Mouse (Mus musculus): ENCODE data around the gene Upp2.

- TF ChIP-seq POLR2A (IDR thresholded peaks at IDR 0.05; ENCODE audit: extremely low read depth, insufficient read depth, low read length) (no peak), CTCF (IDR thresholded peaks at IDR 0.05; ENCODE audit: extremely low read depth, insufficient read depth, low read length) (no peak)
Measured at GRCm38 (mm10) chr2:58589637-58590036, 22.5 kb downstream of the Upp2 start.

All from cortical plate, adult 2 months (tissue).